Mouse (Mus musculus): ENCODE measurements at regions not wholly inside any gene's neighbourhood (a gene's known extent, or its start where the extent isn't known, plus 50 kb on each side); places are given as distances from the start of the nearest gene placed in this dataset.

GRCm38 (mm10) chr4:140423791-140424190 is 177.2 kb upstream of the Igsf21 start:
- H3K4me1 ChIP-seq = peaks cover 11% of the 10 kb centered on the region
- H3K4me2 ChIP-seq = no peak overlapping the region
- H3K9me3 ChIP-seq = no peaks in the 10 kb centered on the region
- WGBS = 85% methylated on average over 10 of the region's 10 CpGs
- H3K4me3 ChIP-seq = no peak overlapping the region
- no peaks in the 10 kb centered on the region for H3K36me3 ChIP-seq
- no peak overlapping the region for H3K27ac ChIP-seq (replicated peaks)
- peaks cover 4% of the 10 kb centered on the region; the same call in 1 of the 2 replicates for H3K27me3 ChIP-seq (replicated peaks)
- no peak overlapping the region for H3K9ac ChIP-seq
- ATAC-seq (ENCODE audit: extremely low read depth, insufficient number of reproducible peaks, low FRiP score, low TSS enrichment) = no peak

- Histone ChIP-seq H3K36me3 (no peaks in the 10 kb centered on the region), H3K9ac (no peak overlapping the region), H3K9me3 (no peaks in the 10 kb centered on the region), H3K4me3 (no peak overlapping the region), H3K27ac (replicated peaks) (no peak overlapping the region), H3K4me1 (peaks cover 11% of the 10 kb centered on the region), H3K4me2 (no peak overlapping the region), H3K27me3 (replicated peaks) (peaks cover 4% of the 10 kb centered on the region; the same call in 1 of the 2 replicates)
- 58% methylated on average over 7 of the region's 7 CpGs for WGBS
- ATAC-seq (ENCODE audit: extremely low read depth, insufficient number of reproducible peaks, low FRiP score, low TSS enrichment) = no peak
These were observed 175.5 kb upstream of the Igsf21 start for GRCm38 (mm10) chr4:140421926-140422585.

- H3K4me2 ChIP-seq = no peak overlapping the region
- 30% methylated on average over 15 of the region's 15 CpGs for WGBS
- H3K4me3 ChIP-seq = no peak overlapping the region
- ATAC-seq (ENCODE audit: extremely low read depth, insufficient number of reproducible peaks, low FRiP score, low TSS enrichment) = no peak; the same call in 1 of the 2 replicates
- H3K27ac ChIP-seq (replicated peaks) = no peak overlapping the region
- peaks cover 4% of the 10 kb centered on the region; the same call in 1 of the 2 replicates for H3K27me3 ChIP-seq (replicated peaks)
- H3K9me3 ChIP-seq = no peaks in the 10 kb centered on the region
- no peak overlapping the region for H3K9ac ChIP-seq
- peaks cover 11% of the 10 kb centered on the region for H3K4me1 ChIP-seq
- no peaks in the 10 kb centered on the region for H3K36me3 ChIP-seq
These were observed 173.3 kb upstream of the Igsf21 start for GRCm38 (mm10) chr4:140419720-140420412.

GRCm38 (mm10) chr4:140412312-140412930 is 165.8 kb upstream of the Igsf21 start:
- Histone ChIP-seq H3K27me3 (replicated peaks) (no peaks in the 10 kb centered on the region), H3K9ac (no peak overlapping the region), H3K27ac (replicated peaks) (no peak overlapping the region), H3K4me3 (no peak overlapping the region), H3K4me1 (no peaks in the 10 kb centered on the region), H3K36me3 (no peaks in the 10 kb centered on the region), H3K4me2 (no peak overlapping the region), H3K9me3 (no peaks in the 10 kb centered on the region)
- 70% methylated on average over 17 of the region's 17 CpGs for WGBS
- ATAC-seq (ENCODE audit: extremely low read depth, insufficient number of reproducible peaks, low FRiP score, low TSS enrichment) = no peak

GRCm38 (mm10) chr4:140408446-140408845 is 161.9 kb upstream of the Igsf21 start:
- no peak for ATAC-seq (ENCODE audit: extremely low read depth, insufficient number of reproducible peaks, low FRiP score, low TSS enrichment)
- H3K27me3 ChIP-seq (replicated peaks) = no peaks in the 10 kb centered on the region
- 81% methylated on average over 5 of the region's 5 CpGs for WGBS
- H3K9me3 ChIP-seq = no peaks in the 10 kb centered on the region
- 0 out of 2 replicates have a peak, but pooled peaks cover 5% of the 10 kb centered on the region for H3K4me1 ChIP-seq
- no peak overlapping the region for H3K4me3 ChIP-seq
- H3K4me2 ChIP-seq = no peak overlapping the region
- no peak overlapping the region for H3K27ac ChIP-seq (replicated peaks)
- no peaks in the 10 kb centered on the region for H3K36me3 ChIP-seq
- no peak overlapping the region for H3K9ac ChIP-seq

- 69% methylated on average over 4 of the region's 4 CpGs for WGBS
- no peak overlapping the region for H3K9ac ChIP-seq
- no peaks in the 10 kb centered on the region for H3K9me3 ChIP-seq
- H3K27ac ChIP-seq (replicated peaks) = no peak overlapping the region
- no peak overlapping the region for H3K4me3 ChIP-seq
- no peak overlapping the region for H3K4me2 ChIP-seq
- H3K27me3 ChIP-seq (replicated peaks) = no peaks in the 10 kb centered on the region; the same call in 1 of the 2 replicates
- no peak for ATAC-seq (ENCODE audit: extremely low read depth, insufficient number of reproducible peaks, low FRiP score, low TSS enrichment)
- 0 out of 2 replicates have a peak, but pooled peaks cover 5% of the 10 kb centered on the region for H3K4me1 ChIP-seq
- H3K36me3 ChIP-seq = no peaks in the 10 kb centered on the region
These were observed 160.3 kb upstream of the Igsf21 start for GRCm38 (mm10) chr4:140406913-140407312.

GRCm38 (mm10) chr4:140405993-140406881 is 159.7 kb upstream of the Igsf21 start:
- Histone ChIP-seq H3K27me3 (replicated peaks) (no peaks in the 10 kb centered on the region; the same call in 1 of the 2 replicates), H3K4me1 (0 out of 2 replicates have a peak, but pooled peaks cover 5% of the 10 kb centered on the region), H3K9ac (no peak overlapping the region), H3K27ac (replicated peaks) (no peak overlapping the region), H3K9me3 (no peaks in the 10 kb centered on the region), H3K36me3 (no peaks in the 10 kb centered on the region), H3K4me2 (no peak overlapping the region), H3K4me3 (no peak overlapping the region)
- WGBS = 19% methylated on average over 7 of the region's 7 CpGs
- no peak for ATAC-seq (ENCODE audit: extremely low read depth, insufficient number of reproducible peaks, low FRiP score, low TSS enrichment)

GRCm38 (mm10) chr4:140405427-140405826 is 158.8 kb upstream of the Igsf21 start:
- Histone ChIP-seq H3K9me3 (no peaks in the 10 kb centered on the region), H3K4me2 (no peak overlapping the region), H3K36me3 (no peaks in the 10 kb centered on the region), H3K4me1 (0 out of 2 replicates have a peak, but pooled peaks cover 5% of the 10 kb centered on the region), H3K27ac (replicated peaks) (no peak overlapping the region), H3K9ac (no peak overlapping the region), H3K4me3 (no peak overlapping the region), H3K27me3 (replicated peaks) (no peaks in the 10 kb centered on the region; the same call in 1 of the 2 replicates)
- 51% methylated on average over 9 of the region's 9 CpGs for WGBS
- no peak for ATAC-seq (ENCODE audit: extremely low read depth, insufficient number of reproducible peaks, low FRiP score, low TSS enrichment)

GRCm38 (mm10) chr4:140403128-140403527 is 156.5 kb upstream of the Igsf21 start:
- Histone ChIP-seq H3K4me1 (0 out of 2 replicates have a peak, but pooled peaks cover 5% of the 10 kb centered on the region), H3K4me2 (no peak overlapping the region), H3K4me3 (no peak overlapping the region), H3K9ac (no peak overlapping the region), H3K9me3 (no peaks in the 10 kb centered on the region), H3K36me3 (no peaks in the 10 kb centered on the region), H3K27ac (replicated peaks) (no peak overlapping the region), H3K27me3 (replicated peaks) (peaks cover 9% of the 10 kb centered on the region; the same call in 1 of the 2 replicates)
- no peak for ATAC-seq (ENCODE audit: extremely low read depth, insufficient number of reproducible peaks, low FRiP score, low TSS enrichment)
- 32% methylated on average over 8 of the region's 8 CpGs for WGBS

GRCm38 (mm10) chr4:140402319-140402718 is 155.7 kb upstream of the Igsf21 start:
- WGBS = 79% methylated on average over 7 of the region's 7 CpGs

More at GRCm38 (mm10) chr4:140402319-140402718, 155.7 kb upstream of the Igsf21 start:
- H3K27me3 ChIP-seq (replicated peaks) = peaks cover 9% of the 10 kb centered on the region; the same call in 1 of the 2 replicates
- no peak overlapping the region for H3K4me2 ChIP-seq
- H3K4me1 ChIP-seq = 0 out of 2 replicates have a peak, but pooled peaks cover 5% of the 10 kb centered on the region
- no peak overlapping the region for H3K4me3 ChIP-seq
- H3K9me3 ChIP-seq = no peaks in the 10 kb centered on the region
- no peak for ATAC-seq (ENCODE audit: extremely low read depth, insufficient number of reproducible peaks, low FRiP score, low TSS enrichment)
- H3K9ac ChIP-seq = no peak overlapping the region
- no peaks in the 10 kb centered on the region for H3K36me3 ChIP-seq
- no peak overlapping the region for H3K27ac ChIP-seq (replicated peaks)

All from heart, embryonic 13.5 days (tissue).